Mouse (Mus musculus) activated CD4-positive, CD25-positive, alpha-beta regulatory T cell, adult 4 months (primary cell): ENCODE results near the gene Fam129a. TPM values are rescaled to one million over a fixed set of nuclear protein-coding genes. Genes with fewer than 3 reads are reported as not detected.

Source experiments
- ATAC-seq: one replicate; pipeline ENCODE4 v1.8.0; 2017
- polyA plus RNA-seq, 2 experiments: library from polyadenylated mRNA; unstranded; fragments of 100-300 nt; shearing (Covaris generic); gene quantifications; one replicate each; pipeline ENCODE4 v1.2.1; 2017

Gene Fam129a
- polyA plus RNA-seq: 10 to 100 TPM; 47.7 to 72.5 TPM

DNA sequence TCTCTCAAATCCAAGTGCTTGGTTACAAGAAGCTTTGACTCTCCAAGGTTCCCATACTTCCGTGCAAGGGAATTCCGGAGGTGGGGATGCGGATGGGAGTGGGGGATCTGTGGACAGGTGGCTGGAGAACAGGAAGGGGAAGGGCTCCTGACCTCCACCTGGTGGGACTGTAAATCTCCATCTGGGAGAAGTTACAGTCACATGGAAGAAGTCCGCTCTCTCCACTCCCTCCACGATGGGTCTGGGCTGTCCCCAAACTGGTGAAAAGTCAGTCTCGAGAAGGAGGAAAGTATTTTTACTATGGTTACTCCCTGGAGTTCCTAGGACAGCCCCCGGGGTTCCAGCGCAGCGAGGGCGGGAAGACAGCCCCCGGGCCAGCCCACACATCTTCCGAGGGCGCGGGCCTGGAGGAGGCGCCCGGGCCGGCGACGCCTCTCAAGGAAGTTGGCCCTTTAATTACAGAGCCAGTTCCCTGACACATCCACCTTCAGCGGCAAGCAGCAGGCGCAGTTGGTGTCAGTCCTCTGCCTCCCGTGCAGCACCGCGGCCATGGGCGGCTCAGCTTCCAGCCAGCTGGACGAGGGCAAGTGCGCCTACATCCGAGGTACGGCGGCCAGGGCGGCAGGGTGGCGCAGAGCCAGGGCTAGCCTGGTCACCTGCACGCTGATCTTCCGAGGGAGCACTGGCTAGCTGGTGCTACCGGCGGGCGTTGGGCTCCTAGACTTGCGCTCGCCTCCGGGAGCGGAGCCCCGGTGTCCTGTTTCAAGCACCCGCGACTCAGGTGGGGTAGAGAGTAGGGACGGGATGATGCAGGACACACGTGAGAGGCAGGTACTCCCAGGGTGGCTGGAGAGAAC is at the start of gene Fam129a:
Gene Fam129a (plus strand): TSS at position 206 of the 857 bp plus-strand sequence.
- ATAC-seq: peak; percentile 77

GRCm38 (mm10) chr1:151526701-151527100 is 44.3 kb upstream of the Fam129a start:
- no peak for ATAC-seq

GRCm38 (mm10) chr1:151543796-151544477 is 27.0 kb upstream of the Fam129a start:
- no peak for ATAC-seq

- no peak for ATAC-seq
Measured at GRCm38 (mm10) chr1:151544581-151544980, 26.4 kb upstream of the Fam129a start.

DNA sequence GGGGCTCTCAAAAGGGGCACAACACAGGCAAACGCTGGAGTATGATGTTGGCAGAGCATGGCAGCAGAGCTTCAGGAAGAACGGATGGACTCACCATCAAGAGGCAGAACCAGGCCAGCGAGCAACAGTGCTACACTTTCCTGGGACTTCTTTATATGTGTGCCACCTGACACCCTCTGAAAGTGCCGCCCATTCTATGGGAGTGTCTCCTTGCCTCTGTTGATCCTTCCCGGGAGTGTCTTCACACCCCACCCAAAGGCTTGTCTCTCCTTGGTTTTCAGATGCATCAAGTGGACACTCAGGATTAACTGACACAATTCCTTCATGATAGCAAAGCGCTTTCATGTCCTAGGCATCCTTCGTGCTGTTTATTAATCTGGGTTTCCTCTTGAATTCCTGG is 25.4 kb upstream of the Fam129a start:
- ATAC-seq: no peak

GRCm38 (mm10) chr1:151548896-151549610 is 21.9 kb upstream of the Fam129a start:
- ATAC-seq: no peak

DNA sequence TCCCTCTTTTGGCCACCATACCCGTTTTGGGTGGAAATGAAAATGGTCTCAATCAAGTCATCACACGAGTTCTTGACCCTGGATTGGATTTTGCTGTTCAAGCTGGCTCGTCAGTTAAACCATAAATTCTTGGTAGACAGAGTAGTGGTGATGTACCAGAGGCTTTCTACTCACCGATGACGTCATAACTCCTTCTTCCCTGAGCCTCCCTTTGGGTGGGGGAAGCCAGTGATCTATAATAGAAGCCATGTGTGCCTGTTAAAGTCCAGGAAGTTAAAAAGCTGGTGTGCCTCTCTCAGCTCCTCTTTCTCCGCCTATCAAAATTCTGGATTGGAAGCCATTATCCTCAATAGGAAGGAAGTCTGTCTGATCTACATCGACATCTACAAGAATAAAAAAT is 21.2 kb upstream of the Fam129a start:
- no peak for ATAC-seq

- ATAC-seq: no peak
Measured at GRCm38 (mm10) chr1:151550587-151551479, 20.2 kb upstream of the Fam129a start.

- no peak for ATAC-seq
Measured at GRCm38 (mm10) chr1:151560536-151560935, 10.4 kb upstream of the Fam129a start.

- no peak for ATAC-seq
Measured at GRCm38 (mm10) chr1:151563401-151563800, 7.6 kb upstream of the Fam129a start.

DNA sequence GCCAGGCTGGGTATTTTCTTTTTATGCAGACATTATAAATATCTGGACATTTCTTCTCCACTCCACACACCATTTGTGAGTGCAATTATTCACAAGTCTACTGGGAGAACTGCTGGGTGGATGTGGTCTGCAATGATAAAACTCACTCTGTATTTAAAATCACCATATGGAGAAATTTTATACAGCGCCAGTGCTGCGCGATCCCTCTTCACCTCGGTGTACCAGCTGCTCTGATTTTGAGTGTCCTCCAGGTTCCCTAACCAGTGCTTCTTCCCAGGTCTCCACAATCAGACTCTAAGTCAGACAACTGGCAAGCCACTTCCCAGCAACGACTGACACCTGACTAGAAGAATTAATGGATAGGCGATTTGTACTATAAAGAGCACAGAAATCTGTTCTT is 7.1 kb upstream of the Fam129a start:
- no peak for ATAC-seq

GRCm38 (mm10) chr1:151564377-151564776 is 6.6 kb upstream of the Fam129a start:
- ATAC-seq: peak; percentile 97

DNA sequence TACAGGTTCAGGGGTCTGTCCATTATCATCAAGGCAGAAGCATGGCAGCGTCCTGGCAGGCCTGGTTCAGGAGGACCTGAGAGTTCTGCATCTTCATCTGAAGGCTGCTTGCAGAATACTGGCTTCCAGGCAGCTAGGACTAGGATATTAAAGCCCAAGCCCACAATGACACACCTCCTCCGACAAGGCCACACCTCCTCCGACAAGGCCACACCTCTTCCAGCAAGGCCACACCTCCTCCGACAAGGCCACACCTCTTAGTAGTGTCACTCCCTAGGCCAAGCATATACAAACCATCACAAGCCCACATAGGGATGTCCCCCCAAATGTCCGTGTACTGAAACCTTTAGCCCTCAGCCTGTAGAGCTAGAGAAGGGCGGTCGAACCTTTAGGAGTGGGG is 2.3 kb upstream of the Fam129a start:
- no peak for ATAC-seq

GRCm38 (mm10) chr1:151571838-151572578 is 1.0 kb downstream of the Fam129a start:
- peak; percentile 73 for ATAC-seq

GRCm38 (mm10) chr1:151572601-151573320 is 1.8 kb downstream of the Fam129a start:
- peak; percentile 12 for ATAC-seq

GRCm38 (mm10) chr1:151580200-151580982 is 9.4 kb downstream of the Fam129a start:
- no peak for ATAC-seq

- ATAC-seq: no peak
Measured at GRCm38 (mm10) chr1:151581454-151581853, 10.5 kb downstream of the Fam129a start.

DNA sequence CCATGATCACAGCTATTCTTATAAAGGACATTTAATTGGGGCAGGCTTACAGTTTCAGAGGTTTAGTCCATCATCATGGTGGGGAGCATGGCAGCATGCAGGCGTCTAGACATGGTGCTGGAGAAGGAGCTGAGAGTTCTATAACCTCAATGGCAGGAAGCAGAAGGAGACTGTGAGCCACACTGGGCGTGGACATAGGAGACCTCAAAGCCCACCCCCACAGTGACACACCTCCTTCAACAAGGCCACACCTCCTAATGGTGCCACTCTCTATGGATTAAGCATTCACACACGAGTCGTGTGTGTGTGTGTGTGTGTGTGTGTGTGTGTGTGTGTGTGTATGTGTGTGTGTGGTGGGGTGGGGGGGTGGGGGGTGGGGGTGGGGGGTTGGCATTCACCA is 11.0 kb downstream of the Fam129a start:
- ATAC-seq: no peak

DNA sequence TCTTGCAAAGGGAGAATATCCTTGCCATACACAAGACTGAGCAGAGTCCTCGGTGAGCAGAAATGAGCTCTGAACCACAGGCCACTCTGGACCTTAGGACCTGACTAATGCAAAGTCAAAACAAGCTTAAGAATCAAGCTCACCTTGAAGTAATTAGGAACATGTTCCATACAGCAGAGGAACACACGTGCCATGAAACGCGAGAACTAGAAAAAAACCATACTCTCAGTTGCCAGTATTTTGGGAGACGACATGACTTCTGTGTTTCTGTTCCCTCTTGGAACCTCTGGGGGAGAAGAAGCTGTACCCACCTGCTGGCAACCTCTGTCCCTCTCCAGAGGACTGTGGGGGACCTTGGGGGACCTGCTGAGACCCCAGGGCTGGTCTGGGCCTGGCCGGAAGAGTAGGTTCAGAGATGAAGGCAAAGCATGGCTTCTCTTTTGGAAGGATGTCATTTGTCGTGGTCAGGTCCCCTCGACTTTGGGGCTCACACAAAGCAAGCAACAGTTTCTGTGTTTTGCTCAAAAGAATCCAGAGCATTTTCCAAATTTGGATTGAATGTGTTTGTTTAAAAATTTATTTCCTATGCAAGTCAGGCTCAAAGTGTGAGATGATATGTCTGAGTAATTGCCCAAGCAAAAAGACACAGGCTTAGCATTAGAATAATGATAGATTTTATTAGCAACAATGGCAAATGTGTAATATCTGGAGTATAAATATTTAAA is 12.6 kb downstream of the Fam129a start:
- ATAC-seq: no peak
